Mouse (Mus musculus) brain, adult 2 months (tissue): ENCODE measurements at regions not wholly inside any gene's neighbourhood (a gene's known extent, or its start where the extent isn't known, plus 50 kb on each side); places are given as distances from the start of the nearest gene placed in this dataset.
A peak's percentile ranks its signal among the peaks of the same experiment; 100 is the strongest.

Source experiments
- DNase-seq: peaks from one replicate; pipeline ENCODE4 v3.0.0; 2011; ENCODE audit warnings: low read depth, low spot score

GRCm38 (mm10) chr11:50547776-50548175, 54.1 kb upstream of the Adamts2 start:
- DNase-seq = peak; percentile 10

DNA sequence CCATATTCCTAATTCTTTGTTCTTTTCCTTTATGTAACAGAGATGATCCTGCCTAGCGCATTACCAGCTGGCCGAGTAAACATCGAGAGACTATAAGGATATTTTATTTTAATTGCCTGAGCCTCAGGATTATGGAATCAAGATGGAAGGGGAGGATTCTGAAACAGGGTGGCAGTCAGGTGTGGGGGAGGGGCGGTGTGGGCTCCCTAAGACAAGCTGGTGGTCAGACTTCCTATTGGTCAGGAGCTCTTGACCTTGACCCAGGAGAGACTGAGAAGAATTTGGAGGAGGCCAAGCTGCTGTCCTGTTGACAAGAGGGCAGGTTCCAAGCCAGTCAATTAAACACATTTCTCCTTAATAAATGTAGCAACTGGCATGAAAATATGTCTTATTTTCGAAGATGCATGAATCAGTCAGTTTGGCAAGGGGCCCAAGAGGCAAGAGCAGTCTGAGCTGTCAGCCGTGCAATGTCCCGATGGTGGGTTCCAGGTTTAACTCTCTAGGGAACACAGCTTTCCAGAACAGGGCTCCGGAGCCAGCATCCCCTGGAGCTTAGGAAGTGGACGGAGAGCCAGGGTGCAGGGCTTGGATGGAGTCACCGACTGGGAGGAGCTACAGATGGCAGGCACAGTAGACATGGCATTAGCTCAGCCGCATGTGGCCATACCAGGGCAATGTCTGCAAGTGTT, 55.3 kb upstream of the Adamts2 start:
- peak; percentile 68 for DNase-seq

GRCm38 (mm10) chr11:50545421-50545820, 56.5 kb upstream of the Adamts2 start:
- no peak for DNase-seq

DNA sequence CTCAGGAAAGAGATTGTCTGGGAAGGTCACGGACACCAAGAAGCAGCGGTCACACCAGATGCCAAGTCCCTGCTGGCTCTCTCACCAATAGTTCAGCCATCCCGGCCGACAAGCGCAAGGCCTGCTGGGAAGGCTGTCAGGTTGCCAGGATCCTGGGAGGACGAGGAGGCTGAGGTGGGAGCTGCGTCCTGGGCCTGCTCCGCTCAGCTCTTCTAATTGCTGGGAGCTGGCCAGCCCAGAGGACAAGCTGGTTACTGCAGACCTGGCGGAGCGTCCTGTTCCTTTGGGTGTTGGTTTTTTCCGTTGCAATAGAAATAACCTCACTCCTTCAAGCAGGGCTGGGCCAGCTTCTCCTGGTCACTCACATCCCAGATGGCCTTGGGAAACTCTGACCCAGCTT, 61.7 kb upstream of the Adamts2 start:
- DNase-seq = peak; percentile 44

GRCm38 (mm10) chr11:50534266-50534665, 67.6 kb upstream of the Adamts2 start:
- no peak for DNase-seq

GRCm38 (mm10) chr11:50527923-50528322, 74.0 kb upstream of the Adamts2 start:
- DNase-seq = peak; percentile 45

DNA sequence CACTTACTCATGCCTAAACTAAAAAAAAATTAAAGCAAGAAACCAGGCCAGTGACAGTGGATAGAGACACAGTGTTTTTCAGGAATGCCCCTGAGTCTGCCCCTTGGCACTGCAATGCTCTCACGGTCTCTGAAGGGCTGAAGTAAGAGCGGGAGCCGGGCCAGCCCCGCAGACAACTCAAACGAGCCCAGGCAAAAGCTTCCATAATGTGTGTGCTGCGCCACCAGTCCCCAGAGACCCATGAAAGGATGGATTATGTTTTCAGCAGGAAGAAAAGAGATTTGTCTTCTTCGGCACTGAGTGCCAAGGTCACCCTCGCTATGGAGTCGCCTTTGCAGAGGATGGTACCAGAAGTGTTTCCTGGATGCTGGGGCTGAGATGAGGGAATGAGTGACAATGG, 81.7 kb upstream of the Adamts2 start:
- peak; percentile 82 for DNase-seq

- no peak for DNase-seq
Measured at GRCm38 (mm10) chr11:50507882-50508281, 77.0 kb upstream of the Rufy1 start.

- DNase-seq = no peak
Measured at GRCm38 (mm10) chr11:50507498-50507824, 76.5 kb upstream of the Rufy1 start.

- DNase-seq = no peak
Measured at GRCm38 (mm10) chr11:50506820-50507497, 76.0 kb upstream of the Rufy1 start.

DNA sequence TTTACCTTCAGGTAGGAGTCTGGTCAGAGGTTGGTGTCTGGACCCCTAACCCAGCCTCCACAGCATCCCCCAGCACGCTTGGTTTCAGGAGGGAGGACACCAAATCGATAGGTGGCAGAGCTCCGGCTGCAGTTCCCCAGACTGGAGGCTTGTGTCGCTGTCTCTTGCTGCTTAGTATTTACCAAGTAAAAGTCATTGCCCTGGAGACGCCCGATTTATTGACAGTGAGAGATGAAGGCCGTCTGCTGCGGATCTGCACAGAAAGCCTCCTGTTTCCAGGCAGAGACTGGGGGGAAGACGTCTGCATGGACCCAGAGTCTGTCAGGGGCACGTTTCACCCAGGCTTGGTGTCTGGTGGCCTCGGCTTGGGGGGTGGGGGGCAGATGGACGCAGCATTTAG, 70.4 kb upstream of the Rufy1 start:
- peak; percentile 39 for DNase-seq

DNA sequence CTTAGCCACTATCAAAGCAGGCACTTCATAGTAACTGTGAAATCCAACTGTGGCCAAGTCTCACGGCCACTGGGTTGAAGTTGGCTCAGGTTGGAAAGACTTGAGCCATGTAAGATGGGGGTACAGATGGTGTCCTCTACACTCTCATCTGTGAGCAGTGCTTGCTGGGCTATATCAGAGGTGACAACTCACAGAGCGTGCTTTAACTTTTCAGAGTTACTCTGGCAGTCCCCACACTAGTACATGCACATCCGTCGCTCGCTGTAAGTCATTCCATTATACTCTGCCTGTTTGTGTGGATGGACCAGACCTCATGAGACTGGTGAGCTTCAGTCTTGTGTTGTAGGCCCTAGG, 62.2 kb upstream of the Rufy1 start:
- peak; percentile 9 for DNase-seq

- peak; percentile 36 for DNase-seq
Measured at GRCm38 (mm10) chr11:50492399-50493122, 61.6 kb upstream of the Rufy1 start.

DNA sequence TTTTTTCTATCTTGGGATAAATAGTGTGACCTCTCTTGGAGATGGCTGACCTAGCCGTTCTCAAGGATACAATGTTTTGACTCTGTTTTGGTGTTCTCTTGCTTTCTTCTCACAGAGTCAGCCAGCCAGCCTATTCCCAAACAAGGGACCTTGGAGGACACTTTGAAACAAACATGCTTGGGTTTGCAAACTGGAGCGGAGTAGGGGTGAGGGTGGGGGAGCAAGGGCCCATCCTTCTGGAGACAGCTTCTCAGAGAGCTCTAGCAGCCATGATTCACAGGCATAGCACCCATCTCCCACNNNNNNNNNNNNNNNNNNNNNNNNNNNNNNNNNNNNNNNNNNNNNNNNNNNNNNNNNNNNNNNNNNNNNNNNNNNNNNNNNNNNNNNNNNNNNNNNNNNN, 52.9 kb upstream of the Rufy1 start:
- DNase-seq = no peak

- no peak for DNase-seq
Measured at GRCm38 (mm10) chr11:50483116-50483515, 52.2 kb upstream of the Rufy1 start.

- no peak for DNase-seq
Measured at GRCm38 (mm10) chr11:50482607-50483006, 51.7 kb upstream of the Rufy1 start.
